Mouse (Mus musculus) 416B (cell line): ENCODE results near the gene 4930469K13Rik.
A peak's percentile ranks its signal among the peaks of the same experiment; 100 is the strongest.

Experiments
- DNase-seq: peaks from one replicate; pipeline ENCODE4 v3.0.0; 2011; ENCODE audit warnings: low read depth

4930469K13Rik gene

DNA sequence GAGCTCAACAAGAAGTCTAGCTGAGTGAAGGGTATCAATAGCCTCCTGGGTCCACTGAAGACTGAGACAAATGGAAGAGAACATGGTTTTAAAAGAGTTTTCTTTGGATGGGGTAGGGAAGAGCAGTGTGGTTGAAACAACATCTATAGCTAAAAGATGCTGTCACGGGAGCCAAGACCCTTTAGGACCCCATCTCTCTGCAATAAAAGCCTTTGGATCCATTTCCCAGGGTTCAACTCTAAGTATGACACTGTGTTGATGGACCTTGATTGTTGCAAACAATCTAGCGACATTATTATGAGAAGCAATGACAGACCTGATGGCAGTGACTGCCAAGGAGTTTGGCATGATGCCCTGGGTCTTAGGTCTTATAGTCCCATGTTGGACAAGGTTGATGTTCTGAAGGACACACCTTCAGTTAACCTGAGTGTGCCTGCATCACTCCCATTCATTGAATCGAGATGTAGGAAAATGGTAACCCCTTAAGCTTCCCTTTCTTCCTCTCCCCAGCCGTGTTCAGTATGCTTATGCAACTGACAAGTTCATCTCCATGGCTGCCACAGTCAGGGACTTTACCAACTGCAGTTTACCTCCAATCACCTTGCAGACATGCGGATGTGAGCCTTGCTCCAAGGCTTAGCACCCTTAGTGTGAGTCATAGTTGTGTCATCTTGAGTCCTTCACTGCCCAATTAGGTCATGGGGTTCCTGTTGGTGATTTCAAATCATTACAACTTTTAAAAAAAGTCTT is 62.3 kb downstream of the 4930469K13Rik start:
- DNase-seq: peak; percentile 92

DNA sequence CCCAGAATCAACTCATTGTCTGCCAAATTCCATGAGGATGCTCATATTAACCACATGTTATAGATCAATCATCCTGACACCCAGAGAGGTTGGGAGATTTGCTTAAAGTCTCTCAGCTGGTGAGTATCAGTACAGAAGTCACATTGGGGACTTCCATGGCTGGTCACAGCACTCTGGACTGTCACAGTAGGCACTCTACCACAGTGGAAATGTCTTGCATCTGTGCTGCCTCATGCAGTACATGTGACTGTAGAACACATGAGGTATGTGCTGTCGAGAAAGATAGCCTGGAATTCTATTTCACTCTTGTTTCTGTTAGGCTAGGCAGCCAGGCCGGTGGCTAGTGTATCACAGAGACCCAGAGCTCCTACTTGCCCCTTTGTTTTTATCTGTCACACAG is 63.6 kb downstream of the 4930469K13Rik start:
- DNase-seq: no peak

DNA sequence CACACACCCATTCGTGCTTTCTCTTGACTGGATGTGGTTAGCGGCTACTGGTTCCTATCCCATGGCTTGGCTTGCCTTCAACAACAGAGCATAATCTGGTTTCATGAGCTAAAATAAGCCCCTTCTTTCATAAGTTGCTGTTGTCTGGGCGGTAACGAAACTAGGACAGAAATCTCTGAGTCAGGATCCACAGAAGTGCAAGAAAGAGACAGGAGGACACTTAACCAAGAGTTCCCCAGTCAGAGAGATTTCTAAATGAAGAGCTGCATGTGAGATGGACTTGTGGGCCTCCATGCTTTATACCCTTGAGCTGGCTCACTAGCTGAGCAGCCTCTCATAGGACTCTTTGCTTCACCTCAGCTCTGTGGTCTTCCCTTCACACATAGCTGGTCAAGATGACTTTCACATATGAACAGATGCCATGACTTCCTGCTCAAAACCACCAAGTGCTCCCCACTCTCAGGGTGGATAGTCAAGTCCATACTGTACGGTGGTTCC is 64.3 kb downstream of the 4930469K13Rik start:
- DNase-seq: peak; percentile 86

DNA sequence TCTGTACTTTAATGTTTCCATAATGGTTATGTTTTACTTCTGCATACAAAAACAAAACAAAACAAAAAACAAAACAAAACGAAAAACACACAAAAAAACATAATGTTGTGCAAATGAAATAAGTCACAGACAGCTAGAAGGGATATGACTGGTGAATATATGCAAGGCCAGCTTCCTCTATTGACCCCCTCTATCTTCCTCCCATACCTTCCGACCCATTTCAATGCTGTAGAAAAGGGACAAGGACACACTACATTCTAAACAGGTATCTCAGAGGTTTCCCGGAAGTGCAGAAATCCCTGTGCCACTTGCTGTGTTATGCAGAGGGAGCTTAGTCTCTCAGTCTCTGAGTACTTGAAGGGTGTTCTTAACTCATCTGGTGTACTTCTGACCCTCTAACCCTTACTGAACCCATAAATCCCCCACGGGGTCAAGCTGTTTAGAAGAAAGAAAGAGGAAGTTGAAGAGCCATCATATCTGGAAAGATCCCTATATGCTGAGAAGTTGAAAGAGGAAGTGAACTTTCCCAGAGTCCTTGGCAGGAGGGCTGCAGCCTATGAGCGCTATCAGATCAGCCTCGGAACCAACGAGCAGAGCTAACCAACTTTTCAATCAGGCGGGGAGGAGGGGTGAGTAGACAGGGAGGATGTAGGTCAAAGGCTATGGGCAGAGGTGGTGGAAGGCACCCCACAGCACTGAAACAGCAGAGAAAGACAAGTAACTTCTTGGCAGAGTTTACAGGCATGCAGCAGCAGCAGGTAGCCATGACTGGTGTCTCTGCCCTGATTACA is 67.1 kb downstream of the 4930469K13Rik start:
- peak; percentile 86 for DNase-seq

DNA sequence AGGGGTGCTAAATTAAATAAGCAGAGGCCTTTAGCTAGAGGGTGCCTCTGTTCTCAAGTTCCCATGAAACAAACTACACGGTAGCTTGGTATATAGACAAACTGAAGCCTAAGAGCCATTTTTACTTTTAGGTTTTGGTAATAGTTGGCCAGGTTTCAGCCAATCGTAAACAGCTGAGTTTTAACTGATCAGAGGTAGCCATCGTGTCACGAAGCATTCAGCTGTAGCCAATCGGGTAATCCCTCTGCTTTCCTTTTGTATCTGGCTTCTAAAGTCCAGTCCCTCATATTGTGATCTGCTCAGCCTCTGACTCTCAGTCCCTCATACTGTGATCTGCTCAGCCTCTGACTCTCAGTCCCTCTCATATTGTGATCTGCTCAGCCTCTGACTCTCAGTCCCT is 68.7 kb downstream of the 4930469K13Rik start:
- DNase-seq: no peak

DNA sequence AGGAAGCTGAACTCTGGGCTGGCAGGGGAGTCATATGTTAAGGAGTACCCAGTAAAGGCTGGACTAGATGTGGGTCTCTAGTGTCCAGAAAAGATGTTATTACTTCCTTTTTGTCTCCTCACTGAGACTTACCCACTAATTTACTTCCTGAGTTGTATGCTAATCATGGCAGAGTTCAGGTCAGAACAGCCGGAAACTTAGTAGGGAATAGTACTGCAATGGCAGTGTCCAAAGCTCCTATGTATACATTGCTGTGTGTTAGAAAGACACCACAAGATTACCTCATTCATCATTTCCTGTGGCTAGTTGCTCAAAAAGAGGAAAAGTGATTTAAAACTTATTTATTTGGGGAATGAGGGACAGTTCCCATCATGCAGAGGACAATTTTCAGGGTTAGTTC is 73.3 kb downstream of the 4930469K13Rik start:
- DNase-seq: peak; percentile 60

DNA sequence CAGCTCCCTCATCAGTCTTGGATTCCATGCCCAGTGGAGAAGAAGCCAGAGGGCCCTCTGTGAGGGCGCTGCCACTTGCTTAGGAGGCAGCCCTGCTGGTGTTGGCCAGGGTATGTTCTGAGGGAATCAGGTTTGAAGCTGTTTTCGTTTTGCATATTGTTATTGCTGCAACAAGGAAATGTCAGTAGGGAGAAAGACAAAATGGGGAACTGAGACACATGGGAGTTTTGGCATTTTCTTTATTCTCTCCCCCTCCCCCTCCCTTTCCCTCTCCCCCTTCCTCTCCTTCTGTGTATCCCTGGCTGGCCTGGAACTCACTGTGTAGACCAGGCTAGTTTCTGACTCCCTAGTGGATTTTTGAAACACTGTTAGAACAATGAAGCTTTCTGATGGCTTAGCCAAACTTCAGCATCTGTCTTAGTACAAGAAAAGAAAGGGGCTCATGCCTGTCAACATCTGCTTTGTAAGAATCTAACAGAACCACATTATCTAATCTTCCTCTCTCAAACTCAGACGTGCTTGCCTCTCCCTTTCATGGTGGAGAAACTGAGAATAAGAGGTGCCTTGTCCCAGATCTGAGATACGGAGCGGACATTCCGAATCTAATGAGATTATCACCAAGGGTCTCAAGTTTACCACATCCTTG is 86.2 kb downstream of the 4930469K13Rik start:
- peak; percentile 24 for DNase-seq

DNA sequence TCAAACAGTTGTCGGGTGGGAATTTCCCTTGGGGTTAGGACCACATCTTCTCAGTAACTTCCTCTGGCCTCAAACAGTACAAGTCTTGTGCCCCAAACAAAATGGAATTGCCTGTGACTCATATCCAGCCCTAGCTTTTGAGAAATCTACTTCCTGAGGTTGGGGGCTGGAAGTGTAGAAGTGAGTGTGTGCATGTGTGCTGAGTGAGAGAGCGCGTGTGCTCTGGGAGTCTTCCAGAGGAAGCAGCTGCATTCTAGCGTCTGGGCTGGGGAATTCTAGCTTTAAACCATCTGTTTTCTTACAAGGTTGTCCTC is 87.5 kb downstream of the 4930469K13Rik start:
- DNase-seq: peak; percentile 98

DNA sequence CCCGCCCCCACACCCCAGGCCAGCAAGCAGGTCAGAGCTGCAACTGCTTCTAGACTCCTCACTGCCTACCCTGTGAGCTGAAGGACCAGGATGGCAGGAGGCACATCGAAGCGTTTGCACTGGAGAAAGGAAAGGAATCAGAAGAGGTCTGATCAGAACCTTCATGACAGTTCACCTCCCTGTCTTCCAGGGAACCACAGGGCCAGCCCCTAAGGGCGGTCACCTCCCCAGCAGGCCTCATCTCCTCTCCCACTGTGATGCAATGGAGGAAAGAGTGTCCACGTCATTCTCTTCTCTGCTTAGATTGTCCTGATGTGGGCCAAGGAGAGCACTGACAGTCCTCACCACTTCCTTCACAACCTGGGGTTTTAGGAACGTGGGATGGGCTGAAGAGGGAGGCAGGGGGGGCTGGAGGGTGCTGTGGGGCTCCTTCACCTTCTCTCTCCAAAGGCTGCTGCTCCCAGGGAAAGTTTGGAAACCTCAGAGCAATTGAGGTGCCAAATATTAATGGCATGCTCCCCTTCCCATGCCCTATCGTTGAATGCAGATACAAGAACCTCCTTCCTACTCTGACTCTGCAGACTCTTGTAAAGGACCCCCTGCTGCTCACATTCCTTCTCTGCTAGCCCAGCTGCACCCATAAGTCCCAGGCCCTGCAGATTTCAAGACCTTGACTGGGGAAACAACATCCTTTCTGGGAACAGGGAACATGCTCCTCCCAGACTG is 88.1 kb downstream of the 4930469K13Rik start:
- peak; percentile 96 for DNase-seq

DNA sequence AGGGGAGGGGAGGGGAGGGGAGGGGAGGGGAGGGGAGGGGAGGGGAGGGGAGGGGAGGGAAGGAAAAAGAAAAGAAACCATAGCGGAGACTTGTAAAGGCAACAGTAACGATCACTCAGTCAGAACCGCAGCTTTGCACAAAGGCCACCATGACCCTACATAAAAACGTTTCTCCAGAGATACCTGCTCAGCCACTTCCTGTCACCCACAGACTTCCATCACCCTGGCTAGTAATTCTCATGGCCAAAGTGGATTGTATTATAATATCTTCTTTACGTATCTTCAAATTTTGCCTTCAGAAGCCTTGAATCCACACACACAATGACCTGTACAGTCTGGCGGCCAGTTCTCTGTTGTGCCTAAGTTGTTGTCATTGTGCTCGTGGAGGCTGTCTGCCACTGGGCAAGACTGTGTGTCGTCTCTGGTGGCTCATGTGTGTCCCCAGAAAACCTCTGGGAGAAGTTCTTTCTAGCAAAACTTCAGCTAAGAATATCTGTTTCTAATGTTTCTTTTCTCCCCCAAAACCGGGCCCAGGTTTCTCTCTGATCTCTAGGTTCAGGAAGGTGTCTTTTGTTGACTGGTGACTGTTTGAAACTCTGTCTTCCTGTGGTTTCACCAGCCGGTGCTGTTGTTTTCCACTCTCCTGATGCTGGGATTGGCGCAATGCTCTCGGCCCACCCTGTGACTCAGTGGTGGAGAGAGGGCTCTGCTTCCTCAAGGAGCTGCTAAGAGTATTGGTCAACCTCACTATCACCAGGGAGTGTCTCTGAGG is 88.9 kb downstream of the 4930469K13Rik start:
- peak; percentile 99 for DNase-seq

DNA sequence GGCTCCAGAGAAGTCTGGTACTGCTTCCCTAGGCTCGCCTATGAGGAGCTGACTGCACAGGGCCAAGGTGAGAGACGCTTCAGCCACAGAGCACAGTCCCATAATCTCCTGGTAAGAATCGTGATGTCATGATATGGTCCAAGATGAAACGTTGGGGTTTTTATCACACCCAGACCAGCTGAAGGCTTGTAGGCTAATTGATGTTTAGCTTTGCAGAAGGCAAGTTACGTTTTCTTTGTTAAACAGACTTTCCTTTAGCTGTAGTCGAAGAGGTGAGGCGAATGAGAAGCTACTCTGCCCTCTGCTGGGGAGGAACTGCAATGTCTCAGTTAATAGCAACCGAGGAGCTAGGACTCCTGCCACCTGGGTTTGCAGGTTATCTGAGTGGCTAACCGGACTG is 89.7 kb downstream of the 4930469K13Rik start:
- peak; percentile 95 for DNase-seq

DNA sequence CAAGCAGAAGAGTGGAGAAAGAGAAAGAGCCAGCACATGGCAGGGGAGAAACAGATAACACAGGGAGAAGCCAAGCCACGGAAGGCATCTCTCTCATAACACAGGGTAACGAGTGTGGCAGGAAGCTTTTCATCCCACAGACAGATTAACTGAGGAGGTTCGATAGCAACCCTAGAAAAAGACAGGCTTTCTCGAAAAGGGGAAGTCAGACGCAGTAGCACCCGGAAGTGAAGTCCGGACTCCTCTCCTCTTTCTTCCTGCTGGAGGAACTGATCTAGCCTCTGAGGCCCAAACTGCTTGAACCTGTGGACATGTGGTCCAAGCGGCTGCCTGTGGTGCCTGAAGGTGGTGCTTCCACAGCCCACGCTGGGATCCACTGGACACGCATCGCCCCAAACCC is 90.1 kb downstream of the 4930469K13Rik start:
- peak; percentile 94 for DNase-seq

DNA sequence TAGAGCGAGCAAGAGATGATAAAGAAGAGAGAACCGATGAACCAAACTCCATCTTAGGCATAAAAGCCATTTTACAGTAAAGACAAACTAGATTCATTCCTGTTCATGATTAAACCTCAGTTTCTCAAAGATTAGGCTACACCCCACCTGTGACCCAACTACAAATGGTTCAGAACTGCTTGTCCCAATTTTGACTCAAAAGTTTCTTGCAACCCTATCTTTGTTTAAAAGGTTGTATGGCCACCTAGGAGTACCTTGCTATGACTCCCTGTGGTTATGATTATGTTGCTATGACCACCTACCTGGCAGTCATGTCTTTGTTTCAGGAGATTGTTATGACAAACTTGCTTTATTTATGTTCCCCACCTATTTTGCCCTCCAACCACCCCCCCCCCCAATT is 90.7 kb downstream of the 4930469K13Rik start:
- DNase-seq: no peak

DNA sequence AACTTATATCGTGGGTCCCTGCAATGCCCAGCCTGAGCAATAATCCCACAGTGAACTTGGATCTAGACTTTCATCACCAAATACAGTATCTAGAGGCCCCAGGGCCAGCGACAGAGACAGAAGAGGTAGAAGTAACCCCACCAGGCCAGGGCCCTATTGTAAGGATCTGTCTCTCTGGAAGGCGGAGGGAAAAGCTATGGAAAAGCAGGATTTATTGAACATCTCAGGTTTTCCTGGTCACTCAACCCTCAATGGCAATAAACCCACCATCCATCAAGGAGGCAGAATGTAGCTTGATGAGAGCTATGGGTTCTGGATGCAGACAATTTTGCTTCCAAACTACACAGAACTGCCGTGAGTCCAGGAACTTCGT is 95.8 kb downstream of the 4930469K13Rik start:
- DNase-seq: no peak

DNA sequence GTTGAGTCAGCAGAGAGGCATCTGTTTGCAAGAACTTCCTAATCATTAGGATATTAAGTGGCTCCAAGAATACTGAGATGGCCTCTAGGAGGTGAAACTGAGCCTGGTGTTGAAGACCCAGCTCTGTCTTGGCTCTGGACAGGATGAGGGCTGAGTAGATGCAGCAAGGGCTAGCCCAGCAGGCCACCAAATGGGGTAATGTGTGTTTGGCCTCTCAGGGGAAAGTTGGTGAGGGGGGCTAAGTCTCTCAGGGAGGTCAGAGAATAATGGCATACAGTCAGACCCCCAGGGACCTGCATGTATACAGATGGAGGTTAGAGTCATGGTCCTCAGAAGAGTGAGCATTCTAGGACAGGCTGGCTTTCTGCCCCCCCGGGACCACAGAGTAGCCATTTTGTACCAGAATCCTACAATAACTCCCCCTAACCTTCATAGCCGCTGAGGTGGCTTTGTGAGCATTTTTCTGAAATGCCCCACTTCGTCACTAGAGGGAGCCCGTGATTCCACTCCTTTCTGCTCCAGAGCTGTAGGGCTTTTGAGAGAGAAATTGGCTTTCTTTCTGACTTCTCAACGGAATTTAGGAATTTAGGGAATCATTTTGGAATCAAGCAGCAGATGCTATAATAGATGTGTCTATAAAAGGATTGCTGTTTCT is 96.3 kb downstream of the 4930469K13Rik start:
- DNase-seq: peak; percentile 75

DNA sequence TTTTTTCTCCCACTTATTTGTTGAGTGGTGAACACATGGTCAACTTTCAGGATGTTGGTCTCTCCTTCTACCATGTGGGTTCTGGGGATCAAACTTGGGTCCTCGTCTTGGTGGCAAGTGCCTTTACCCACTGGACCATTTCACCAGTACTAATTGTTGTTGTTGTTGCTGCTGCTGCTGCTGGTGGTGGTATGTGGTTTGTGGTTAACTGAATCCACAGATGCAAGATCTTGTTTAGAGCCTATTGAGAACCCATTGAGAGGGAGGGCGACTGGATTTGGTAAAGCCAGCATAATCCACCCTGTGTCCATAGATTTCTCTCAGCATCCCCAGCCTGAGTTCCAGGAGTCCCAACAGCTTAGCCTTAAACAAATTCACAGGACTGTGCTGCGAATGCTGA is 97.9 kb downstream of the 4930469K13Rik start:
- peak; percentile 59 for DNase-seq

DNA sequence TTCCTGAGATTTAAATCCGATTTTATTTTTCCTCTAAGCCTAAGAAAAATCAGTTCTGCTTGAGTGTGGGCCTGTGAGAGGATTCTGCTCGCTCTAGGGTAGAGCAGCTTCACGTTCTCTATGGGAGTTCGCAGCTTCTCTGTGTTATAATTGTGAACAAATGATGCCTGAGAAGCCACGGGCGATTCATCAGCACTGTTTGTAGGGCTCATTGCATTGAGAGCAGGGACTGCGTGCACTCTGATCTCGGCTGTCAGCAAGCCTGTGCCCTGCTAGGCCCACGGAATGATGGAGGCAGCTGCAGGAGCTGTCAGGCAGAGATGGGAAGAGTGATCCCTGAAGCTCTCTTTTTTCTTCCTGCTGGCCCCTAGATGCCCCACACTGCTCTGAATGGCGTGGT is 100.1 kb downstream of the 4930469K13Rik start:
- no peak for DNase-seq

DNA sequence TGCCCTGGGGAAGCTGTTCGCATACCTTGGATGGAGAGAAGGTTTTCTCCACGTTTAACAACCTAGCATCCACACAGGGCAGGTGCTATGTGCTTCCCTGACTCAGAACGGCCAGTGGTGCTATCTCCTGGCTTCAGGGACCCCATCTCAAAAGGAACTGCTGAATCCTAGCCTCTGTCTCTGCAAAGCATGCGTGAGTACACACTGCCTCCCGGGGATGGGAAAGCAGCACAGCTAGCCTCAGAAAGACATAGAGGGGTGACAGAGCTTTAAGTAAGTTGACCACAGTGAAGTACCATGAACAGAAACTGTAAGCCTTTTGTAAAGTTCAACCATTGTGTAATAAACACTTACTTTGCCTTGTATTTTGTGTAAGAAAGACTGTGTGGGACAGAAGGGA is 104.9 kb downstream of the 4930469K13Rik start:
- no peak for DNase-seq

DNA sequence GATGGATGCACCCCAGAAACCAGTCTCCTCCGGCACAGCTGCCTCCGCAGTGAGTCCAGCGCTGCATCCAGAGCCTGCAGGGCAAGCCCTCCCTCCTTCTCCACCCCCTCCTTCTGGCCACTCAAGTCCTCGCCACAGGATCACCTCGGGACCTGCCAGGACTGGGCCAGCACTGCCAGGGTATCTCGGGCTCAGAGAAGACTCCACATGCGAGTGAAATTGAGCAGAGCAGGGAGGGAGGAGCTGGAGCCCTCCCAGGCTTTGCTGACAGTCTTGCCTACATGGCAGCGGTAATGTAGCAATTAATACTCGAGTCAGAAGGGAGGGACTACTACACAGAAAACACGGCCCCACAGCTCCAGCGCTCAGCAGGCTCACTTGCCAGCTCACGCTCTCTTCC is 105.4 kb downstream of the 4930469K13Rik start, which contains the start of gene Kcnip1:
Gene Kcnip1, minus strand, starts transcription at position 215 of the 400 bp plus-strand sequence.
- no peak for DNase-seq

DNA sequence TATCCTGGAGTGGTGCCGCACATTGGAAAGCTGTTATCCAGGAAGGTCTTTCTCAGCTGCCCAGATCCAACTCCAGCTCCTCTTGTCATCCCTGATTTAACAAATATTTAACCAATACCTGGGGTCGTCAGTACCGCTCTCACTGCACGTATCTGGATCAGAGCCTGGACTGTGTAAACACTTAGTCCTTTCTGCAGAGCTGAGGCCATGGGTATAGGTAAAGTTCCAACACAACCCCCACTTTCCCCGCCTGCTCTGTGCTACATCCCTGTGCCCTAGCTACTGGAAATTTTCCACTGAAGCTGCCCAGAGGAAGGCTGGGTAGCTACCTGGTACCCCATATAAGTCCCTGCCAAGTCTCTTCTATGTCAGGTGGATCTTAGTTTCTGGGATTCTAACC is 108.4 kb downstream of the 4930469K13Rik start:
- DNase-seq: no peak

DNA sequence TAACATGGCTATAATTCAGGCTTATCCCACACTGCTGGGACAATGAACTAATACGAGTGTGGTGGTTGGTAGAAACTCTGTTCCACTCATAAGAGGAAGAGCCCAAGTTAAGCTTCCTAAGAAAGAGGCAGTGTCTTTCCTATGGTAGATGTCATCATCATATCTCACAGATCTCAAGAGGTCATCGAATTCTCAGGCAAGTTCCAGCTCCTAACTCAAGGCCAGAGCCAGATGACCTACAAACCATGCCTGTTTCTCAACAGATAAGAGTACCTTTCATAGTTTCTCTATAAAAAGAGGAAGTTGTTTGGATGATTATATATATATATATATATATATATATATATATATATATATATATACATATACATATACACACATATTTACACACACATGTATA is 111.8 kb downstream of the 4930469K13Rik start:
- peak; percentile 74 for DNase-seq
